Mouse (Mus musculus): ENCODE data around the gene Nip7.
"Not testable (repeated sequence)": the region's sequence is repeated elsewhere in the genome, so short reads cannot be mapped to it uniquely, and the experiment has no call there.

Gene Nip7

GRCm38 (mm10) chr8:107056076-107056972, at the start of gene Nip7, which contains the start of gene Cog8:
Gene Nip7 (plus strand): TSS chr8:107056877.
Gene Cog8 (minus strand): TSS chr8:107056689.
- DNase-seq, result peak; percentile 87 to 91

- no peak for DNase-seq
Observed at GRCm38 (mm10) chr8:107007795-107008194, 48.9 kb upstream of the Nip7 start.

DNA sequence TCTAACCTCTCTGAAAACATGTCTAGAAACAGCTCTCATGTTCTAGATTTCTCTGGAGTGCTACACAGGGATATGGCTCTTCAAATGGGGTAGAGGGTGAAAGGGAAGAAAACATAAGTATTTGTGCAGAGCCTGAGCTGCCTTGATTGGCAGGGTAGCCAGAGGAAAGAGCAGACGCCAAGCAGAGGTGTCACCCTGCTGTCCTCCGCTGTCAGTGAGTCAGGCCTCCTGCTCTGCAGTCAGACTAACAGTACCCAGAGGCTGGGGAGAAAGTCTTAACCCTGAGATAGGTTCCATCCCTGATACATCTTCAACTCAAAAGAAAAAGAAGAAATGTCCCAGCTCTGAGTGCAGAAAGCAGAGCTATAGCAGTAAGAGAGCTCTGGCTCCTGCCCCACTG, 44.0 kb upstream of the Nip7 start:
- DNase-seq, result no peak

GRCm38 (mm10) chr8:107014915-107015314, 41.8 kb upstream of the Nip7 start:
- DNase-seq, result no peak

DNA sequence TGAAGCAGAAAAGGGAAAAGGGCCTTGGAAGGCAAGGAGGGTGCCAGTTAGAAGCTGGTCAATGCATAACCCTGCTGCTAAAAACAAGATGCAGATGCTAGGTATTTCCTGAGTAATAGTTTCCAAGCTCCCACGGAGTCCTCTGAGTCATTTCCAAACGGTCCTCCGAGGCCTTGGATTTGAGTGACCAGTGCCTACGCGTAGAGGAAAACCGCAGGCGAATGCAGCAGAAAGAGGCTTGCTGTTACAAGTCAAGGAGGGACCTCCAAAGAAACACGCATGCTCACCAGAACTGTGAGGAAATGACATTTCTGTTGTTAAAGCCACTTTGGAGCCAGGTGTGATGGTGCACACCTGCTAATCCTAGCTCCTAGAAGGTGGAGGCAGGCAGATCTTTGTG, 33.2 kb upstream of the Nip7 start:
- DNase-seq, result no peak

DNA sequence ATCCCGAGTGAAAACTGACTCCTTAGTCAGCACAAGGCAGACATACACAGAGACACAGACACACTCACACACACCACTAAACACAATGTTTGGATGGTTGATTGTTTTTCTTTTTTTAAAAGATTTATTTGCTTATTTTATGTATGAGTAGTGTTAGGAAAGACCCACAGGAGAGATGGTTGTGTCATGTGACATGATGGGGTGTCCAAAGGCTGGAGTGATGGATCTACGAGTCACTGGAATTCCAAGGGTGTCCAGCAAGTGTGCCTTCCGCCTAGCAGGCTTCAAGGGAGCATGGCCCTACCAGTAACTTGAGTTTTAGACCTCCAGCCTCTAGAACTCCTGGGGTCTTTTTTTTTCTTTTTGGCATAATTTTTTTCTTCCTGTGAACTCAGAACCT, 27.4 kb upstream of the Nip7 start:
- DNase-seq, result no peak

GRCm38 (mm10) chr8:107030058-107030457, 26.6 kb upstream of the Nip7 start:
- DNase-seq, result no peak

DNA sequence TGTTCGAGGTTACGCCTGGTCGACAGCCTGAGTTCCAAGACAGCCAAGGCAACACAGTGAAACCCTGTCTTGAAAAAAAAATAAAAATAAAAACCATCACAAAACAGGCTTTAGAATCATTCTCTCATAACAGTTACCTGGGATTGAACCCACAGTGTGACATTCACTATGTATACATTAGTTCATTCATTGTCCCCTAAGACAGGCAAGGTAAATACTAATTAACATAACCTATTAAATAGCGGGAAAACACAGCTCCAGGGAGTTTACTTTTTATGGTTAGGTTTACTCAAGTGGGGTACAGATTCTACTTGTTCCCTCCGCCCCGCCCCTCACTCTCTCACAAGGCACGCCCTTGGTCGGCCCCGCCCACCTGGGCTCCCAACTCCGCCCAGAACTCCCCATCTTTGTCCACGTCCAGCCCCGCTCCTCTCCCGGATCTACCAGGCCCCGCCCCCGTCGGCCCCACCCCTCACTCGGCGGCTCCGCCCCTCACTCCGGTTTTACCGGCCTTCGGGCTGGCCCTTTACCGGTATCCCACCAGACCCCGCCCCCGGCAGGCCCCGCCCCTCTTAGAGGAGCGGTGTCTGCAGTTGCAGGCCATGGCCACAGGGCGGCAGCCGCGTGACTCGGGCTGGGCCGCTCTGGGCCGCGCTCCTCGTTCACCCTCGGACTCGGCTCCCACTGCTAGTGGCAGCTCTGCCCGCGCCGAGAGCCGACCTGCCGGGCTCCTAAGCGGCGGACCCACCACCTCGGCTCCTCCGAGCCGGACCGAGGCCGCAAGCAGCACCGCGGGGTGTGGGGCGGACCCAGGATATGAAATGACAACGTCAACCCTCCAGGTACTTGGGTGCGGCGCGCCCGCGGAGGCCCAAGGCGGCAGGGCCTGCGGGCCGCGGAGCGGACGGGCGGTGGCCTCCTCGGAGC, 25.8 kb upstream of the Nip7 start, which contains the start of gene Vps4a:
Vps4a (plus strand) TSS at position 573 of the 927 bp plus-strand sequence.
- DNase-seq, result peak; percentile 93 to 99

DNA sequence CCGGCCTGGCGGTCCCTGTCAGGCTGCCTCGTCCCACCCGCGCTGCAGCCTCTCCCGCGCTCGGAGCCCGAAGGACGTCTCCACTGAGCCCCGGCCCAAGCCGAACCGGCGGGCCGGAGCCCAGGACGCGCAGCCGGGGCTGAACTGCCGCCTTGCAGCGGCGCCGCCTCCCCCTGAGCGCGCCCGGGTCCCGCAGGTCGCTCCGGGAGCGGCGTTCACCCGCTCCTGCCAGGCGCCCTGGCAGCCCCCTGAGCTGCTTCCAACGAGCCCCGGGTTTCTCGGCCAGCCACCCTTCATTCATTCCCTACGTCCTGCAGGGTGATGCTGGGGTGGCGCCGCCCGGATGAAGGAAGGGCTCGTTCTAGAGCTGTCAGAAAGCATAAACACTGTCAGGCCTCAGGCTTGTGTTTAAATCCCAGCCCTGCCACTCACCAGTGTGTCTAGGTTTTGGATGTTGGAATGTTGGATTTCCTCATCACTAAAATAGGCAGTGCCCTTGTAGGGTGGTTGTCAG, 25.0 kb upstream of the Nip7 start:
- no peak for DNase-seq

DNA sequence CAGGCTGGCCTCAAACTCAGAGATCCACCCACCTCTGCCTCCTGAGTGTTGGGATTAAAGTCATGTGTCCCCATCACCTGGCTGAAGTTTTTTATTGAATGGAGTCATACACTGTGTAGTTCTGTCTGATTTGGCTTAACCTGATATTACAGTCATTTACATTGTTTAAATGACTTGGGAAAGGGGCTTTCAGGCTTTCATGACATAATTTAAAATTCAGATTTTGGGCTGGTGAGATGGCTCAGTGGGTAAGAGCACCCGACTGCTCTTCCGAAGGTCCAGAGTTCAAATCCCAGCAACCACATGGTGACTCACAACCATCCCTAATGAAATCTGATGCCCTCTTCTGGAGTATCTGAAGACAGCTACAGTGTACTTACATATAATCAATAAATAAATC, 23.1 kb upstream of the Nip7 start:
- not testable (repeated sequence) for DNase-seq

- no peak for DNase-seq
Observed at GRCm38 (mm10) chr8:107035641-107036040, 21.0 kb upstream of the Nip7 start.

DNA sequence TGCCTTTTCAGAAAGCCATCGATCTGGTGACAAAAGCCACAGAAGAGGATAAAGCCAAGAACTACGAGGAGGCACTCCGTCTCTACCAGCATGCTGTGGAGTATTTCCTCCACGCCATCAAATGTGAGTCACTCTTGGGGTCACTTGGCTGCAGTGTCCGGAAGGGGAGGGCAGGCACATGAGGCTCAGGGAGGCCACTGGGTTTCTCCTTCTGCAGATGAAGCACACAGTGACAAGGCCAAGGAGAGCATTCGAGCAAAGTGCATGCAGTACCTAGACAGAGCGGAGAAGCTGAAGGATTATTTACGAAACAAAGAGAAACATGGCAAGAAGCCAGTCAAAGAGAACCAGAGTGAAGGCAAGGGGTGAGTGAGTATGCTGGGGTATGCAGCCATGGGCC, 20.1 kb upstream of the Nip7 start:
- no peak for DNase-seq

DNA sequence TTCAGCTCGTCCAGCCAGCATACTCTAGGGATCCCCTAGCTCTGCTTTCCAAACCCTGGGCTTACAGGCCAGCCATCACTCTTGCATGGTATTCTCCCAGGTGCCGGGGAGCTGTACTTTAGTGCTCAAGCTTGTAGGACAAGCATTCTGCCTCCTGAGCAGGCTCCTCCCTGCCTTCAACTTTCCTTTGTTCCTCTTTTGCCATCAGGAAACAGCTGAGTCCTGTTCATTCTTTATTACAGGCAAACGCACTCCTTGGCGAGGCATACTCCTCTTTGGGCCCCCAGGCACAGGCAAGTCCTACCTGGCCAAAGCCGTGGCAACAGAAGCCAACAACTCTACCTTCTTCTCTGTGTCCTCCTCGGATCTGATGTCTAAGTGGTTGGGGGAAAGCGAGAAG, 16.0 kb upstream of the Nip7 start:
- DNase-seq, result no peak

DNA sequence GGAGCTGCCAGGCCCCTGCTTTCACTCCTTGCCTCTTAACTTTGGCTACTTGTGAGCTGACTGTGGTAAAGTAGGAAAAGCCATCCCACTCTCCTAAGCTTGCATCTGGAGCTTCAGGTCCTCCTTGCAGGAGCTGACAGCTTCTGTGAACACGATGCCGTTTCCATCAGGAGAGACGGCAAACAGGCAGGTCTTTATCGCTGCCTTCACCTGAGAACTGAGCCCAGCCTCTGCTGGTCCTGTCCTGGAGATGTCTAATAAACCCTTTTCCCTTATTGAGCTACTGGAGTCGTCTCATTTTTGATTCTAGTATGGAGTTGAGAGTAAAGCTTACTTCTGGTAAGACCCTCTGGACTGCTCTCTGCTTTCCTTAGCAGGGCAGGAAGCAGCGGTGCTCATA, 11.2 kb upstream of the Nip7 start:
- no peak for DNase-seq

GRCm38 (mm10) chr8:107046976-107047375, 9.7 kb upstream of the Nip7 start:
- no peak for DNase-seq

DNA sequence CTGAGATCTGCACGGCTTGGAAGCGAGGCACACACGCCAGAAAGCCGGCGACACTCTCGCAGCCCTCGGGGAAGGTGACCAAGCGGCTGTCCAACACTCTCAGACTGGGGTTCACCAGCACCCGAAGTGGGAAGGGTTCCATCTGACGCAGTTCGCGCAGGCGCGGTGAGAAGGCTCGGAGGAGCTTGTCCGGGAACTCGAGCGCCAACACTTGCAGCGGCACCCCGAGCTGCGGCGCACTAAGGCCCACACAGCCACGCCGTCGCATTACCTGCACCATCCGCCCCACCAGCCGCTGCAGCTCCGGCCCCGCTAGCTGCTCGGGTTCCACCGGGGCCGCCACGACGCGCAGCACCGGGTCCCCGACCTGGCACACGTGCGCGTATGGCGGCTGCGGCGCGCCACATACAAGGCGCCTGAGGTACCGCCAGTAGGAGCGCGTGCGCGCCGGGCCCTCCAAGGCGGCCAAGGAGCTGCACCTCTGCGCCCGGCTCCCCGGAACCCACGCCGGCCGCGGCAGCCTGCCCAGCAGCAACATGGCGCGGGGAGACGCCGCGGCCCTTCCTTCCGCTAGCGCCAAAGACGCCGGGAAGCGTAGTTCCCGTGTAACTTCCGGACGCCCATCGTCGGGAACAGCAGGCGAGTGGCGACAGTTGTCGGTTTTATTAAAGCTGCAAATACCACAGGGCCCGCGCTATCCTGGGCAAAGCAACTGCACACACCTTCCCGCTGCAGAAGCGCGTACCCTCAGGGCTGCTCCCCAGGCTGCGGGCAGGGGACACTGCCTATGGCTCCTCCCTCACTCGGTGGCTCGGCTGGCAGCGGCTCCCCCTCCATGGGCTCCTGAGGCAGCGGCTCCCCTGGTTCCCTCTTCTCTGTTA, 8.4 kb upstream of the Nip7 start, which contains the start of gene Pdf:
Pdf (minus strand) TSS at position 554 of the 881 bp plus-strand sequence.
- peak; percentile 75 to 77 for DNase-seq

DNA sequence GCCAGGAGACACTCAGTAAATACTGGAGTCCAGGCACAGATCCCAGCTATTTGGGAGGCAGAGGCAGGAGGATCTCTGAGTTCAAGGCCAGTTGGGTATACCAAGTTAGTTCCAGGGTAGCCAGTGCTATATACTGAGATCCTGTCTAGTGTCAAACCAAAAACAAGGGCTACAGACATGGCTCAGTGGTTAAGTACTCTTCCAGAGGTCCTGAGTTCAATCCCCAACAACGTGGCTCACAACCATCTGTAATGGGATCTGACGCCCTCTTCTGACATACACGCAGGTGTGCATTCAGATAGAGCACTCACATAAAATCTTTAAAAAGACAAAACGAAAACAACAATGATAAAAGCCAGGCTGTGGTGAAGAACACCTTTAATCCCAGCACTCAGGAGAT, 7.2 kb upstream of the Nip7 start:
- DNase-seq, result no peak

DNA sequence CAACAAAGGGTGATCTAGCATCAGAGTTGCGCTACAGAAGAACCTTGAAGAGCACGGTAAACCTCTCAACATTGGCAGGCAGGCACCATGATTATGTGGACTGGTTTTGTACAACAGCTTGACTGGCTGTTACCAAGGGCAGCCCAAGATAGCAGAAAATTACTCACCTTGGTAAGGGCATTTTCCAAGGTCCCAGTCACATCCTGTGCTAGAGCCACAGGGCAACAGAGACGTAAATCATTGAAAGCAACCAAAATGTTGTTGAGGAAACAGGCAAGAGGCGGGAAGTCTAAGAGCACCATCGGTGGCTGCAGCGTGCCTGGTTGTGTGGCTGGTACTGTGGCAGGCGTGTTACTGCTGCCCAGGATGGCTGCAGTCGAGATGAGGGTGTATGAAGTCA, 4.6 kb upstream of the Nip7 start:
- no peak for DNase-seq

DNA sequence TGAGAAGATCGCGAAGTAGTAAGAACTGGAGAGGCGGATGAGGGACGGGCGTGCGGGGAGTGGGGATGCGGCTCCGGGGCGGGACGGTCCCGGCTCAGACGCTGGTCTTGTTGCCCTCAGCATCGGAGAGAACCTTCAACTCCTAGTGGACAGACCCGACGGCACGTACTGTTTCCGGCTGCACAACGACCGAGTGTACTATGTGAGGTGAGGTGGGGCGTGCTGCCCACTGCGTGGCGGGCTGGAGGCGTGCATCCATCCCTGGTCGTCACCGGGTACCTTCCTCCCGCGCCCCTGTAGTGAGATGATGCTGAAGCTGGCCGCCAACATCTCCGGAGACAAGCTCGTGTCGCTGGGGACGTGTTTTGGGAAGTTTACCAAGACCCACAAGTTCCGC, 294 bp downstream of the Nip7 start:
- DNase-seq, result no peak

GRCm38 (mm10) chr8:107062613-107063012, 5.9 kb downstream of the Nip7 start:
- DNase-seq, result no peak

- DNase-seq, result peak; percentile 22 to 23
Observed at GRCm38 (mm10) chr8:107065511-107066496, 9.1 kb downstream of the Nip7 start, which contains the start of gene Tmed6. Gene Tmed6 (minus strand): TSS chr8:107065644.
